Mouse (Mus musculus) embryonic fibroblast, embryonic 13.5 days (primary cell): ENCODE measurements around the gene Ddx43.

Experiments used
- CTCF ChIP-seq: IDR thresholded peaks from 2 replicates; pipeline ENCODE4 v1.5.1; 2011; ENCODE audit warnings: mild to moderate bottlenecking, control low read depth, low read length, moderate library complexity, borderline replicate concordance; ENCODE audit not compliant: insufficient read depth
- POLR2A ChIP-seq: IDR thresholded peaks from 2 replicates; pipeline ENCODE4 v1.6.1; 2011; ENCODE audit warnings: low read depth, mild to moderate bottlenecking, control low read depth, low read length, moderate library complexity

DNA sequence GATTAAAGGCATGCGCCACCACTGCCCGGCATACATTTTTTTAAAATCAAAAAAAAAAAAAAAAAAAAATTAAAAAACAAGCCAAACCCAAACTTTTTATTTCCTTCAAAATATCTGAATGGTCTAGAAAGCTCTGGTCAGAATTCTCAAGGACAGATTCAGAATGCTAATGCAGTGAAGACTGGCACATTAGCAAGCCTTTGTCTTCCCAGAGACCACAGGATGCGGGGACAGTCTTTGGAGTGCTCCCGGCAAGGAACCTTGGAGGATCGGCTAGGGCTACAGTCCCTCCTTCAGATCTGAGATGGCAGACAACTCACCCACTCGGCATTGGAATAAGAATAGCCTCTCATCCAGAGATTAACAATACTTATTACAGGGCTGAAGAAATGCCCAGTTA is 30.9 kb upstream of the Ddx43 start:
- TF ChIP-seq POLR2A (no peak), CTCF (no peak)
